Mouse (Mus musculus): ENCODE data around the gene Hspa1l.

The Hspa1l gene

GRCm38 (mm10) chr17:35016791-35017705 lies 44.5 kb downstream of the Hspa1l start:
- H3K27me3 ChIP-seq (ENCODE audit: control insufficient read depth, insufficient read depth, low read length, poor library complexity, severe bottlenecking): no peaks in the 10 kb centered on the region
- H3K36me3 ChIP-seq (ENCODE audit: control insufficient read depth, insufficient read depth, low read length, poor library complexity, severe bottlenecking): peaks cover 20% of the 10 kb centered on the region
- DNase-seq (ENCODE audit: low read depth, low spot score): peak; percentile 43

GRCm38 (mm10) chr17:35017706-35018030 lies 45.2 kb downstream of the Hspa1l start:
- Histone ChIP-seq H3K27me3 (ENCODE audit: control insufficient read depth, insufficient read depth, low read length, poor library complexity, severe bottlenecking) (no peaks in the 10 kb centered on the region), H3K36me3 (ENCODE audit: control insufficient read depth, insufficient read depth, low read length, poor library complexity, severe bottlenecking) (peaks cover 20% of the 10 kb centered on the region)
- no peak for DNase-seq (ENCODE audit: low read depth, low spot score)

GRCm38 (mm10) chr17:35018171-35018570 lies 45.7 kb downstream of the Hspa1l start:
- peaks cover 19% of the 10 kb centered on the region for H3K36me3 ChIP-seq (ENCODE audit: control insufficient read depth, insufficient read depth, low read length, poor library complexity, severe bottlenecking)
- no peaks in the 10 kb centered on the region for H3K27me3 ChIP-seq (ENCODE audit: control insufficient read depth, insufficient read depth, low read length, poor library complexity, severe bottlenecking)

GRCm38 (mm10) chr17:35019894-35020293 lies 47.4 kb downstream of the Hspa1l start:
- H3K27me3 ChIP-seq (ENCODE audit: control insufficient read depth, insufficient read depth, low read length, poor library complexity, severe bottlenecking): no peaks in the 10 kb centered on the region
- peaks cover 11% of the 10 kb centered on the region for H3K36me3 ChIP-seq (ENCODE audit: control insufficient read depth, insufficient read depth, low read length, poor library complexity, severe bottlenecking)
- DNase-seq (ENCODE audit: low read depth, low spot score): no peak

More at GRCm38 (mm10) chr17:35018171-35018570, 45.7 kb downstream of the Hspa1l start:
- DNase-seq (ENCODE audit: low read depth, low spot score): no peak

- Histone ChIP-seq H3K36me3 (ENCODE audit: control insufficient read depth, insufficient read depth, low read length, poor library complexity, severe bottlenecking) (peaks cover 7% of the 10 kb centered on the region), H3K27me3 (ENCODE audit: control insufficient read depth, insufficient read depth, low read length, poor library complexity, severe bottlenecking) (no peaks in the 10 kb centered on the region)
- no peak for DNase-seq (ENCODE audit: low read depth, low spot score)
Measured at GRCm38 (mm10) chr17:35020551-35020950, 48.0 kb downstream of the Hspa1l start.

GRCm38 (mm10) chr17:35021163-35021808 lies 48.8 kb downstream of the Hspa1l start:
- Histone ChIP-seq H3K36me3 (ENCODE audit: control insufficient read depth, insufficient read depth, low read length, poor library complexity, severe bottlenecking) (peaks cover 2% of the 10 kb centered on the region; the same call in 1 of the 2 replicates), H3K27me3 (ENCODE audit: control insufficient read depth, insufficient read depth, low read length, poor library complexity, severe bottlenecking) (no peaks in the 10 kb centered on the region)
- peak; percentile 84 for DNase-seq (ENCODE audit: low read depth, low spot score)

GRCm38 (mm10) chr17:35021842-35022477 lies 49.5 kb downstream of the Hspa1l start:
- no peaks in the 10 kb centered on the region for H3K27me3 ChIP-seq (ENCODE audit: control insufficient read depth, insufficient read depth, low read length, poor library complexity, severe bottlenecking)
- no peaks in the 10 kb centered on the region for H3K36me3 ChIP-seq (ENCODE audit: control insufficient read depth, insufficient read depth, low read length, poor library complexity, severe bottlenecking)
- DNase-seq (ENCODE audit: low read depth, low spot score): no peak

GRCm38 (mm10) chr17:35022541-35023060 lies 50.1 kb downstream of the Hspa1l start:
- Histone ChIP-seq H3K36me3 (ENCODE audit: control insufficient read depth, insufficient read depth, low read length, poor library complexity, severe bottlenecking) (no peaks in the 10 kb centered on the region), H3K27me3 (ENCODE audit: control insufficient read depth, insufficient read depth, low read length, poor library complexity, severe bottlenecking) (no peaks in the 10 kb centered on the region)
- DNase-seq (ENCODE audit: low read depth, low spot score): no peak

GRCm38 (mm10) chr17:35023221-35023620 lies 50.7 kb downstream of the Hspa1l start:
- no peak for DNase-seq (ENCODE audit: low read depth, low spot score)
- no peaks in the 10 kb centered on the region for H3K27me3 ChIP-seq (ENCODE audit: control insufficient read depth, insufficient read depth, low read length, poor library complexity, severe bottlenecking)
- no peaks in the 10 kb centered on the region for H3K36me3 ChIP-seq (ENCODE audit: control insufficient read depth, insufficient read depth, low read length, poor library complexity, severe bottlenecking)

GRCm38 (mm10) chr17:35023756-35024155 lies 51.3 kb downstream of the Hspa1l start:
- H3K27me3 ChIP-seq (ENCODE audit: control insufficient read depth, insufficient read depth, low read length, poor library complexity, severe bottlenecking): no peaks in the 10 kb centered on the region
- DNase-seq (ENCODE audit: low read depth, low spot score): peak; percentile 45

GRCm38 (mm10) chr17:35024261-35024660 lies 51.8 kb downstream of the Hspa1l start:
- no peaks in the 10 kb centered on the region for H3K36me3 ChIP-seq (ENCODE audit: control insufficient read depth, insufficient read depth, low read length, poor library complexity, severe bottlenecking)
- H3K27me3 ChIP-seq (ENCODE audit: control insufficient read depth, insufficient read depth, low read length, poor library complexity, severe bottlenecking): no peaks in the 10 kb centered on the region
- no peak for DNase-seq (ENCODE audit: low read depth, low spot score)

More at GRCm38 (mm10) chr17:35023756-35024155, 51.3 kb downstream of the Hspa1l start:
- no peaks in the 10 kb centered on the region for H3K36me3 ChIP-seq (ENCODE audit: control insufficient read depth, insufficient read depth, low read length, poor library complexity, severe bottlenecking)

GRCm38 (mm10) chr17:35024691-35025488 lies 52.4 kb downstream of the Hspa1l start:
- no peaks in the 10 kb centered on the region for H3K27me3 ChIP-seq (ENCODE audit: control insufficient read depth, insufficient read depth, low read length, poor library complexity, severe bottlenecking)
- no peak for DNase-seq (ENCODE audit: low read depth, low spot score)

GRCm38 (mm10) chr17:35026206-35026605 lies 53.7 kb downstream of the Hspa1l start:
- Histone ChIP-seq H3K27me3 (ENCODE audit: control insufficient read depth, insufficient read depth, low read length, poor library complexity, severe bottlenecking) (no peaks in the 10 kb centered on the region), H3K36me3 (ENCODE audit: control insufficient read depth, insufficient read depth, low read length, poor library complexity, severe bottlenecking) (no peaks in the 10 kb centered on the region)
- DNase-seq (ENCODE audit: low read depth, low spot score): no peak

More at GRCm38 (mm10) chr17:35024691-35025488, 52.4 kb downstream of the Hspa1l start:
- H3K36me3 ChIP-seq (ENCODE audit: control insufficient read depth, insufficient read depth, low read length, poor library complexity, severe bottlenecking): no peaks in the 10 kb centered on the region

Measured in splenic B cell, adult 2 months (primary cell).